Mouse (Mus musculus) heart, embryonic 12.5 days (tissue): Measurements from ENCODE around the gene Myo1g. TPM values are rescaled to one million over a fixed set of nuclear protein-coding genes. Genes with fewer than 3 reads are reported as not detected.

ENCODE experiments used
- ATAC-seq: fragments of 200-750 bp; cut with Nextera tagmentation; 2 replicates; pipeline ENCODE4 v1.8.0; 2017; ENCODE audit warnings: moderate TSS enrichment, moderate library complexity; ENCODE audit not compliant: insufficient number of reproducible peaks, low FRiP score
- H3K27ac ChIP-seq: fragments of 300-500 bp; sonication (generic); 2 replicates; pipeline ENCODE4 v1.5.1; 2016; ENCODE audit warnings: mild to moderate bottlenecking, moderate library complexity; ENCODE audit not compliant: poor library complexity, severe bottlenecking
- H3K27me3 ChIP-seq: fragments of 300-500 bp; sonication (generic); replicated peaks from 2 replicates; pipeline ENCODE4 v1.6.1; 2016; ENCODE audit warnings: mild to moderate bottlenecking, moderate library complexity
- H3K36me3 ChIP-seq: fragments of 300-500 bp; sonication (generic); 2 replicates; pipeline ENCODE4 v1.6.1; 2016; ENCODE audit warnings: mild to moderate bottlenecking, moderate library complexity
- H3K4me1 ChIP-seq: fragments of 300-500 bp; sonication (generic); replicated peaks from 2 replicates; pipeline ENCODE4 v1.6.1; 2016; ENCODE audit warnings: mild to moderate bottlenecking
- H3K4me2 ChIP-seq: fragments of 300-500 bp; sonication (generic); 2 replicates; pipeline ENCODE4 v1.6.1; 2016; ENCODE audit warnings: mild to moderate bottlenecking, moderate library complexity
- H3K4me3 ChIP-seq: fragments of 300-500 bp; sonication (generic); 2 replicates; pipeline ENCODE4 v1.5.1; 2016; ENCODE audit warnings: mild to moderate bottlenecking
- H3K9ac ChIP-seq: fragments of 300-500 bp; sonication (generic); 2 replicates; pipeline ENCODE4 v1.6.1; 2016; ENCODE audit warnings: mild to moderate bottlenecking, moderate library complexity
- H3K9me3 ChIP-seq: fragments of 300-500 bp; sonication (generic); replicated peaks from 2 replicates; pipeline ENCODE4 v1.6.1; 2016; ENCODE audit warnings: mild to moderate bottlenecking, moderate library complexity
- WGBS: fragments of 180-500 bp; shearing (Covaris S2); methylation state at CpG from one replicate; pipeline ENCODE4 v1.1.7; 2016; 5-methylcytosine and 5-hydroxymethylcytosine counted together
- polyA plus RNA-seq: library from polyadenylated mRNA; unstranded; fragments of >200 nt; fragmentation: Nextera tagmentation; extraction: Ambion mirVana; gene quantifications from 2 replicates; pipeline ENCODE4 v1.2.1, GENCODE M21; 2016

The Myo1g gene
- polyA plus RNA-seq, 1 experiment from 2014 or later, result 0.23 TPM

DNA sequence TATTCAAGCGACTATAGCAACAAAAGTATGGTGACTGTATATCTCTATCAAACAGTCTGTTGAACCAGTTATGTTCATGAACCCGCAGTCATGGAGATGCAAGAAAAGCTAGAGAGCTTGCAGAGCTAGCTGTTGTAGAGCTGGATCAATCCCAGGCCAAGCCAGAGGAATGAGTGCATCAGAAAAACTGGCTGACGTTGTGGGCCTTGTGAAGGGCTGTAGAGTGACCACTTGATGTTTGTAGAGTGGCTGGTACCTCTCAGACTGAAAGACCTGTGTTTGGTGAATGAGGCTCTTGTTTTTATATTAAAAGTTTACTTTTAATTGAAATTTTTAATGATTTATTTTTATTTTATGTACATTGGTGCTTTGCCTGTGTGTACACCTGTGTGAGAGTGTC lies 29.4 kb upstream of the Myo1g start:
- Histone ChIP-seq H3K27ac (no peak overlapping the region), H3K9ac (no peak overlapping the region), H3K9me3 (no peaks in the 10 kb centered on the region), H3K27me3 (no peaks in the 10 kb centered on the region), H3K4me2 (no peak overlapping the region), H3K4me1 (peaks cover 20% of the 10 kb centered on the region), H3K36me3 (peaks cover 13% of the 10 kb centered on the region), H3K4me3 (no peak overlapping the region)
- WGBS, result 92% methylated on average over 3 of the region's 3 CpGs
- no peak for ATAC-seq

GRCm38 (mm10) chr11:6549770-6550169 lies 29.0 kb upstream of the Myo1g start:
- ATAC-seq, result no peak
- Histone ChIP-seq H3K27me3 (no peaks in the 10 kb centered on the region), H3K36me3 (peaks cover 13% of the 10 kb centered on the region), H3K9ac (no peak overlapping the region), H3K9me3 (no peaks in the 10 kb centered on the region), H3K27ac (no peak overlapping the region), H3K4me1 (peaks cover 17% of the 10 kb centered on the region), H3K4me3 (no peak overlapping the region), H3K4me2 (no peak overlapping the region)
- 90% methylated on average over 2 of the region's 2 CpGs for WGBS

DNA sequence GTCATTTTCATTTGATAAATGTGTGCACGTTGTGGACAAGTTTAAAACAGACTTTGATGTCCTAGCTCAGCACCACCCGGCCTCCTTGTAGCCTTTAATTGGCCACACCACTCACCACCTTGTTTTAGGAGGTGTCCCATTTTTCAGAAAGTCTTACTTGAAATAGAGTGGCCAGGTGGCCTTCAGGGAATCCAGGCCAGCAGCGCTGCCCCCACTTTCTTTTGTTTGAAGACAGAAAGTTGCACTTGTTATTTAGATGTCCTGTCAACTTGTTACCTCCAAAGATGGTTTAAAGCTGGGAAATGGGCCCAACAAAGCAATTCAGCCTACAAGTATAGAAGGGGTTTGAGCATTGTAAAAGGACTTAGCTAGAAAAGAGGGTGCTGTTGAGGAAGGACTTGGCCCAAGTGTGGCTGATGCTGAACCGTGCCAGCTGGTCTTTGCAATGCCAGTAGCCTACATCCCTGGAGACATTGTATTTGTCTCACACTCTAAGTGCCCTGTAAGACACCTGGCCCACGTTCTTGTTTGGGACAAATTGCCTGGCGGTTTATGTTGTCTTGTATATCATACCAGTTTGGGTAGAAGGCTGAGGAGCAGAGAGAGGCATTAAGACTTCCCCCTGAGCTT lies 27.0 kb upstream of the Myo1g start:
- peak overlapping the region; percentile 92 for H3K9ac ChIP-seq
- H3K36me3 ChIP-seq, result peaks cover 10% of the 10 kb centered on the region
- no peaks in the 10 kb centered on the region for H3K27me3 ChIP-seq
- H3K4me3 ChIP-seq, result peak overlapping the region; percentile 73
- peak overlapping the region; percentile 85 for H3K4me2 ChIP-seq
- no peaks in the 10 kb centered on the region for H3K9me3 ChIP-seq
- ATAC-seq, result no peak
- peaks cover 10% of the 10 kb centered on the region for H3K4me1 ChIP-seq
- WGBS, result 43% methylated on average over 6 of the region's 6 CpGs
- peak overlapping the region; percentile 98 for H3K27ac ChIP-seq

GRCm38 (mm10) chr11:6547037-6547680 lies 26.4 kb upstream of the Myo1g start:
- H3K9me3 ChIP-seq, result no peaks in the 10 kb centered on the region
- 1% methylated on average over 23 of the region's 41 CpGs for WGBS
- peak overlapping the region; percentile 98 for H3K27ac ChIP-seq
- H3K9ac ChIP-seq, result peak overlapping the region; percentile 92
- H3K4me1 ChIP-seq, result peaks cover 10% of the 10 kb centered on the region
- H3K36me3 ChIP-seq, result peaks cover 5% of the 10 kb centered on the region
- ATAC-seq, result peak; percentile 81
- H3K4me2 ChIP-seq, result peak overlapping the region; percentile 85
- H3K4me3 ChIP-seq, result peak overlapping the region; percentile 73
- H3K27me3 ChIP-seq, result no peaks in the 10 kb centered on the region

GRCm38 (mm10) chr11:6546205-6547013 lies 25.6 kb upstream of the Myo1g start, which contains the start of gene Ccm2:
Ccm2 (plus strand) TSS chr11:6546887.
- Histone ChIP-seq H3K4me1 (peaks cover 10% of the 10 kb centered on the region), H3K27ac (peak within 1 kb of the TSS; percentile 98), H3K36me3 (no peaks in the 10 kb centered on the region), H3K4me2 (peak within 1 kb of the TSS; percentile 85), H3K4me3 (peak within 1 kb of the TSS; percentile 73), H3K9ac (peak within 1 kb of the TSS; percentile 92), H3K9me3 (no peaks in the 10 kb centered on the region), H3K27me3 (no peaks in the 10 kb centered on the region)
- ATAC-seq, result peak; percentile 96
- WGBS, result under 1% methylated on average over 49 of the region's 57 CpGs

- H3K27me3 ChIP-seq, result no peaks in the 10 kb centered on the region
- H3K9me3 ChIP-seq, result no peaks in the 10 kb centered on the region
- peaks cover 10% of the 10 kb centered on the region for H3K4me1 ChIP-seq
- H3K9ac ChIP-seq, result peak overlapping the region; percentile 92
- peak overlapping the region; percentile 85 for H3K4me2 ChIP-seq
- H3K36me3 ChIP-seq, result no peaks in the 10 kb centered on the region
- peak overlapping the region; percentile 73 for H3K4me3 ChIP-seq
- peak overlapping the region; percentile 98 for H3K27ac ChIP-seq
- ATAC-seq, result no peak
- WGBS, result 37% methylated on average over 3 of the region's 3 CpGs
Observed at GRCm38 (mm10) chr11:6545857-6546192, 25.1 kb upstream of the Myo1g start.

GRCm38 (mm10) chr11:6545186-6545856 lies 24.6 kb upstream of the Myo1g start:
- H3K27ac ChIP-seq, result peak overlapping the region; percentile 98; the same call in 1 of the 2 replicates

DNA sequence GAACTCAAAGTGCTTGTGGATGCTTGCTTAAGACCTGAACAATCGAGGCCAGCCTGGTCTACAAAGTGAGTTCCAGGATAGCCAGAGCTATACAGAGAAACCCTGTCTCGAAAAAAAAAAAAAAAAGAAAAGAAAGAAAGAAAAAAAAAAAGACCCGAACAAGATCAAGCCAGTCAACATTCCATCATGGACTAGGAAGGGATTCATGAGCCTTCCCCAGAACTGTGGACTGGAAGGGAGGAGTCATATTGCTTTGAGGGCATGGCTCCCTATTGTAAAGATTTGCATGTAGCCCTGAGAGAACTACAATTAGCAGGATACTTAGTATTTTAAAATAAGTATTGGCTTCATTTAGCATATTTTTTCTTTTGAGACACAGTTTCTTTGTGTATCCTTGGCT lies 23.9 kb upstream of the Myo1g start:
- Histone ChIP-seq H3K36me3 (no peaks in the 10 kb centered on the region), H3K4me1 (peaks cover 10% of the 10 kb centered on the region), H3K27ac (no peak overlapping the region), H3K4me3 (no peak overlapping the region), H3K9ac (no peak overlapping the region), H3K9me3 (no peaks in the 10 kb centered on the region), H3K27me3 (no peaks in the 10 kb centered on the region), H3K4me2 (no peak overlapping the region)
- no peak for ATAC-seq
- 76% methylated on average over 3 of the region's 3 CpGs for WGBS

More at GRCm38 (mm10) chr11:6545186-6545856, 24.6 kb upstream of the Myo1g start:
- Histone ChIP-seq H3K9ac (no peak overlapping the region; the same call in 1 of the 2 replicates), H3K9me3 (no peaks in the 10 kb centered on the region), H3K4me1 (peaks cover 10% of the 10 kb centered on the region), H3K4me2 (no peak overlapping the region), H3K36me3 (no peaks in the 10 kb centered on the region), H3K4me3 (no peak overlapping the region), H3K27me3 (no peaks in the 10 kb centered on the region)
- ATAC-seq, result no peak
- WGBS, result 93% methylated on average over 4 of the region's 4 CpGs

DNA sequence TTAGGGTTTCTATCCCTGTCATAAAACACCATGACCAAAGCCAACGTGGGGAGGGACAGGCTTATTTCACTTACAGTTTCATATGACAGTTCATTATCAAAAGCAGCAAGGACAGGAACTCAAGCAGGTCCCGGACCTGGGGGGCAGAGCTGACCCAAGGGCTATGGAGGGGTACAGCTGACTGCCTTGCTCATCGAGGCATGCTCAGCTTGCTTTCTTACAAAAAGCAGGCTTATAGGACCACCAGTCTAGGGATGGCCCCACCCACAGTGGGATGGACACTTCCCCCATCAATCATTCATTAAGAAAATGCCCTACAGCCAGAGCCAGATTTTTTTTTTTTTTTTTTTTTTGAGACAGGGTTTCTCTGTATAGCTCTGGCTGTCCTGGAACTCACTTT lies 10.0 kb upstream of the Myo1g start:
- Histone ChIP-seq H3K4me3 (no peak overlapping the region), H3K27ac (no peak overlapping the region), H3K36me3 (peaks cover 14% of the 10 kb centered on the region), H3K9ac (no peak overlapping the region), H3K4me1 (peaks cover 11% of the 10 kb centered on the region), H3K4me2 (no peak overlapping the region), H3K27me3 (no peaks in the 10 kb centered on the region), H3K9me3 (0 out of 2 replicates have a peak, but pooled peaks cover 3% of the 10 kb centered on the region)
- no peak for ATAC-seq
- WGBS, result 79% methylated on average over 3 of the region's 3 CpGs

DNA sequence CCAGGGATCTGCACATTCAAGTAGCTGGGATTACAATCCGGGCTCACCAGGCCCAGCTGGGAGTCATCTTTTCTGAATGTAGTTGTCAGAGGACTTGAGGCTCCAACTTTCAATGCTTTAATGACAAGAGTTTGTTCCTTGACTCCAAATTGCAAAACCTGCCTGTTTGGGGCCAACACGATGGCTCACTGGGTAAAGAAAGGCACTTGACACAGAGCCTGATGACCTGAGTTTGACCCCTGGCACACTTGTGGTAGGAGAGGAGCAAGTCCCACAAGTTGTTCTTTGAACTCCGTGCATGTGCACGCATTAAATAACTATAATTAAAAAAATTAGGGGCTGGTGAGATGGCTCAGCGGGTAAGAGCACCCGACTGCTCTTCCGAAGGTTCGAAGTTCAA lies 9.2 kb upstream of the Myo1g start:
- H3K36me3 ChIP-seq, result peaks cover 22% of the 10 kb centered on the region
- no peak overlapping the region for H3K4me2 ChIP-seq
- H3K4me3 ChIP-seq, result no peak overlapping the region
- H3K9ac ChIP-seq, result no peak overlapping the region
- H3K4me1 ChIP-seq, result peaks cover 11% of the 10 kb centered on the region
- WGBS, result 87% methylated on average over 8 of the region's 8 CpGs
- no peaks in the 10 kb centered on the region for H3K27me3 ChIP-seq
- 0 out of 2 replicates have a peak, but pooled peaks cover 3% of the 10 kb centered on the region for H3K9me3 ChIP-seq
- ATAC-seq, result no peak
- H3K27ac ChIP-seq, result no peak overlapping the region
